Mouse (Mus musculus) stomach, postnatal 0 days (tissue): ENCODE results near the gene Adamts17.

Experiments
- CTCF ChIP-seq: IDR thresholded peaks from 2 replicates; pipeline ENCODE4 v1.5.1; 2016; ENCODE audit warnings: antibody characterized with exemption, low read depth, mild to moderate bottlenecking, moderate library complexity
- EP300 ChIP-seq: optimal IDR thresholded peaks from 2 replicates; pipeline ENCODE3; 2016; ENCODE audit warnings: antibody characterized with exemption

DNA sequence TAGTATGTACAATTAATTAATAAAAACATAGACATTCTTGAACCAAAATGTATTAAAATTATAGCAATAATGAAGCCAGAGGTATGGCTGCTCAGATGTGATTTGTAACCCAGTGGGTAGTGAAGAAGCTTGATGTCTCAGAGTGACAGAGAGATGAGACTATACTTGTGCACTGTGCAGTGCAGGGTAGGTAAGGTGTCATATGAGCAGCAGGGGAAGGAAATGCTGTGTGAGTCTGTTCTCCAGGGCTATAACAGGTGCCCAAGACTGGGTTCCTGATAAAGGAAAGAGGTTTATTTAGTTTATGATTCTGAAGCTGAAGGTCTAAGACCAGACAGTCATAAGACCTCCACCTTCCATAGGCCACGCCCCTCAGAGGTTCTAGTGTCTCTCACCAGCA is 26.4 kb upstream of the Adamts17 start:
- TF ChIP-seq CTCF (no peak), EP300 (no peak)
